Mouse (Mus musculus) 416B (cell line): Measurements from ENCODE around the gene Mrgprg.
A peak's percentile ranks its signal among the peaks of the same experiment; 100 is the strongest.

Experiments used
- DNase-seq: peaks from one replicate; pipeline ENCODE4 v3.0.0; 2011; ENCODE audit warnings: low read depth

The Mrgprg gene

GRCm38 (mm10) chr7:143755357-143756124, 11.3 kb downstream of the Mrgprg start:
- peak; percentile 15 for DNase-seq

- DNase-seq = peak; percentile 76
Observed at GRCm38 (mm10) chr7:143753990-143754715, 12.6 kb downstream of the Mrgprg start.

GRCm38 (mm10) chr7:143752606-143753005, 14.2 kb downstream of the Mrgprg start:
- no peak for DNase-seq

- DNase-seq = no peak
Observed at GRCm38 (mm10) chr7:143752056-143752455, 14.7 kb downstream of the Mrgprg start.

GRCm38 (mm10) chr7:143751380-143751779, 15.4 kb downstream of the Mrgprg start:
- peak; percentile 8 for DNase-seq

- DNase-seq = no peak
Observed at GRCm38 (mm10) chr7:143749045-143749444, 17.7 kb downstream of the Mrgprg start.

GRCm38 (mm10) chr7:143748041-143748868, 18.5 kb downstream of the Mrgprg start:
- DNase-seq = peak; percentile 89

- no peak for DNase-seq
Observed at GRCm38 (mm10) chr7:143740653-143741052, 26.1 kb downstream of the Mrgprg start.

GRCm38 (mm10) chr7:143739511-143740461, 27.0 kb downstream of the Mrgprg start:
- no peak for DNase-seq

GRCm38 (mm10) chr7:143738601-143739006, 28.2 kb downstream of the Mrgprg start:
- no peak for DNase-seq

- DNase-seq = no peak
Observed at GRCm38 (mm10) chr7:143738194-143738593, 28.6 kb downstream of the Mrgprg start.

- DNase-seq = no peak
Observed at GRCm38 (mm10) chr7:143733746-143734145, 33.0 kb downstream of the Mrgprg start.

GRCm38 (mm10) chr7:143729886-143730285, 36.9 kb downstream of the Mrgprg start:
- no peak for DNase-seq

- no peak for DNase-seq
Observed at GRCm38 (mm10) chr7:143726396-143726795, 40.4 kb downstream of the Mrgprg start.

GRCm38 (mm10) chr7:143723841-143724240, 43.0 kb downstream of the Mrgprg start:
- DNase-seq = no peak

- no peak for DNase-seq
Observed at GRCm38 (mm10) chr7:143722646-143723045, 44.1 kb downstream of the Mrgprg start.

- no peak for DNase-seq
Observed at GRCm38 (mm10) chr7:143717811-143718210, 49.0 kb downstream of the Mrgprg start.
